10 mouse cellular contexts compared by ENCODE assay signal in the genomic region with DNA sequence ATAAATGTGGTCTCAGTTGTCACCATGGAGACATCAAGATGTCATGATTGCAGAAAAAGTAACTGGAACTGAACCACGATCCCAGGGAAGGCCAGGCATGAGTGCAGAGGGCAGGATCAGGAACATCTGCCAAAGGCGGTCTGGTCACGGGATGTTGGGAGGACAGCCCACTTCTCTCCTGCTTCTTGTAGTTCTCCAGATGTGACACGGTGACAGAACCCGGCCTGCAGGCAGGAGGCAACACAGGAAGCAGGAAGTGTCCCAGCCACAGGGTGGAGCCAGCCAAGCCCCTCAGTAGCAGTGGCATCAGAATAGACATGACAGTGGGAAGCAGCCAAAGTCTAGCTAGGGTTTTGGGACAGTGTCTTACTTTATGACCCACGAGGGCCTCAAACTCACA. TPM values are rescaled to one million over a fixed set of nuclear protein-coding genes. Genes with fewer than 3 reads are reported as not detected.
DNase-seq lines count a peak whose midpoint lies in the region; ATAC-seq and TF ChIP-seq lines count a peak whose summit lies in the region.
"Had no signal": no experiment of that assay in that cellular context is flagged by ENCODE, and none has a peak within 500 bp of the region (broad histone marks: within the 10 kb centered on the region; RNA-seq: fewer than 3 reads in every experiment).

No protein-coding gene starts in this region.

- WGBS in intestine, postnatal 0 days = 55% methylated on average over 6 of the region's 6 CpGs
- 79% methylated on average over 6 of the region's 6 CpGs for WGBS in forebrain, embryonic 16.5 days

- no peak overlapping the region for H3K9ac ChIP-seq in intestine, postnatal 0 days (ENCODE audit: low read depth, low read length)
- H3K9ac ChIP-seq in forebrain, embryonic 16.5 days (replicated peaks; ENCODE audit: low read depth, low read length) = no peak overlapping the region
- H3K9ac ChIP-seq: embryonic facial prominence, embryonic 12.5 days; liver, embryonic 13.5 days had no signal

- no peak overlapping the region for H3K4me2 ChIP-seq in intestine, postnatal 0 days (replicated peaks; ENCODE audit: low read depth)
- no peak overlapping the region for H3K4me2 ChIP-seq in forebrain, embryonic 16.5 days (ENCODE audit: low read length)
- H3K4me2 ChIP-seq: embryonic facial prominence, embryonic 12.5 days; liver, embryonic 13.5 days had no signal

- DNase-seq in lung, postnatal 25 days (ENCODE audit: low spot score) = peak; percentile 62
- no peak for DNase-seq in retina, postnatal 1 day
- DNase-seq in right cerebral cortex, adult 18-20 months = no peak
- DNase-seq: liver, embryonic 13.5 days had no signal

- H3K9me3 ChIP-seq in megakaryocyte, embryonic 14.5 days = no peaks in the 10 kb centered on the region
- no peaks in the 10 kb centered on the region for H3K9me3 ChIP-seq in intestine, postnatal 0 days (ENCODE audit: control insufficient read depth)
- no peaks in the 10 kb centered on the region for H3K9me3 ChIP-seq in forebrain, embryonic 16.5 days (ENCODE audit: control insufficient read depth, low read length)
- H3K9me3 ChIP-seq: embryonic facial prominence, embryonic 12.5 days; liver, embryonic 13.5 days had no signal

- peaks cover 20% of the 10 kb centered on the region for H3K4me1 ChIP-seq in megakaryocyte, embryonic 14.5 days
- no peaks in the 10 kb centered on the region for H3K4me1 ChIP-seq in intestine, postnatal 0 days (replicated peaks; ENCODE audit: control insufficient read depth, insufficient read depth, low read length)
- H3K4me1 ChIP-seq in forebrain, embryonic 16.5 days (replicated peaks; ENCODE audit: control insufficient read depth, insufficient read depth, low read length) = peaks cover 28% of the 10 kb centered on the region

- TF ChIP-seq CTCF in intestine, postnatal 0 days (IDR thresholded peaks at IDR 0.05; ENCODE audit: low read depth) = peak; percentile 39

- ATAC-seq in megakaryocyte, adult 5-6 weeks (ENCODE audit: poor library complexity, severe bottlenecking) = no peak
- ATAC-seq in granulocyte monocyte progenitor cell, adult 5-6 weeks (replicated peaks; ENCODE audit: poor library complexity, severe bottlenecking) = peak; percentile 75
- no peak for ATAC-seq in intestine, postnatal 0 days
- ATAC-seq in forebrain, embryonic 16.5 days = no peak

- peak overlapping the region; percentile 64 for H3K4me3 ChIP-seq in megakaryocyte, embryonic 14.5 days (replicated peaks)
- no peak overlapping the region for H3K4me3 ChIP-seq in intestine, postnatal 0 days (ENCODE audit: low read depth, low read length)
- no peak overlapping the region for H3K4me3 ChIP-seq in forebrain, embryonic 16.5 days (replicated peaks; ENCODE audit: low read length)
- H3K4me3 ChIP-seq: embryonic facial prominence, embryonic 12.5 days; liver, embryonic 13.5 days had no signal

- peaks cover 82% of the 10 kb centered on the region for H3K27me3 ChIP-seq in megakaryocyte, embryonic 14.5 days (replicated peaks)
- no peaks in the 10 kb centered on the region for H3K27me3 ChIP-seq in intestine, postnatal 0 days (replicated peaks; ENCODE audit: control insufficient read depth, insufficient read depth, low read length)
- no peaks in the 10 kb centered on the region for H3K27me3 ChIP-seq in forebrain, embryonic 16.5 days (replicated peaks; ENCODE audit: control insufficient read depth, insufficient read depth, low read length)
- H3K27me3 ChIP-seq: embryonic facial prominence, embryonic 12.5 days; liver, embryonic 13.5 days had no signal

- H3K36me3 ChIP-seq in megakaryocyte, embryonic 14.5 days (replicated peaks; ENCODE audit: low read length) = no peaks in the 10 kb centered on the region
- no peaks in the 10 kb centered on the region for H3K36me3 ChIP-seq in intestine, postnatal 0 days (ENCODE audit: control insufficient read depth, insufficient read depth)
- H3K36me3 ChIP-seq in forebrain, embryonic 16.5 days (ENCODE audit: control insufficient read depth, insufficient read depth) = no peaks in the 10 kb centered on the region
- H3K36me3 ChIP-seq: embryonic facial prominence, embryonic 12.5 days; liver, embryonic 13.5 days had no signal

- no peak overlapping the region for H3K27ac ChIP-seq in intestine, postnatal 0 days (ENCODE audit: low read depth, low read length)
- no peak overlapping the region; the same call in 1 of the 2 replicates for H3K27ac ChIP-seq in forebrain, embryonic 16.5 days (ENCODE audit: low read length)
- H3K27ac ChIP-seq: embryonic facial prominence, embryonic 12.5 days; liver, embryonic 13.5 days had no signal

RNA-seq across cellular contexts. Expression of a gene that starts 17.2 kb away (rescaled TPM):
- polyA plus RNA-seq in megakaryocyte, embryonic 14.5 days (2012; ENCODE audit: insufficient read depth, low replicate concordance) = 0.19 and 0.36 TPM in 2 replicates
- total RNA-seq in megakaryocyte, adult 5-6 weeks (2015) = 0.36 and 0.56 TPM in 2 replicates
- total RNA-seq in megakaryocyte, adult 5-6 weeks (2017) = 0.04 and 0.99 TPM in 2 replicates
- not detected in 2 replicates for total RNA-seq in granulocyte monocyte progenitor cell, adult 5-6 weeks (2014; fragmentation: Nextera tagmentation)
- total RNA-seq in granulocyte monocyte progenitor cell, adult 5-6 weeks (2017) = 0.30 TPM in 1 of 2 replicates, not detected in the other
- polyA plus RNA-seq in intestine, postnatal 0 days (2015; fragmentation: Nextera tagmentation; extraction: Ambion mirVana) = 6.9 and 8.3 TPM in 2 replicates
- polyA plus RNA-seq in forebrain, embryonic 16.5 days (2015; fragmentation: Nextera tagmentation; extraction: Ambion mirVana) = 37.3 and 38.5 TPM in 2 replicates

RNA-seq across cellular contexts. Expression of a gene that starts 45.4 kb away (rescaled TPM):
- polyA plus RNA-seq in megakaryocyte, embryonic 14.5 days (2012; ENCODE audit: insufficient read depth, low replicate concordance) = 62.1 and 147 TPM in 2 replicates
- total RNA-seq in megakaryocyte, adult 5-6 weeks (2015) = 124 and 139 TPM in 2 replicates
- total RNA-seq in megakaryocyte, adult 5-6 weeks (2017) = 141 and 163 TPM in 2 replicates
- total RNA-seq in granulocyte monocyte progenitor cell, adult 5-6 weeks (2014; fragmentation: Nextera tagmentation) = 77.9 and 84.4 TPM in 2 replicates
- total RNA-seq in granulocyte monocyte progenitor cell, adult 5-6 weeks (2017) = 68.5 and 77.1 TPM in 2 replicates
- 264 and 267 TPM in 2 replicates for polyA plus RNA-seq in intestine, postnatal 0 days (2015; fragmentation: Nextera tagmentation; extraction: Ambion mirVana)
- 407 and 443 TPM in 2 replicates for polyA plus RNA-seq in forebrain, embryonic 16.5 days (2015; fragmentation: Nextera tagmentation; extraction: Ambion mirVana)

RNA-seq across cellular contexts. Expression of a gene that starts 56.9 kb away (rescaled TPM):
- 19.2 and 31.2 TPM in 2 replicates for polyA plus RNA-seq in megakaryocyte, embryonic 14.5 days (2012; ENCODE audit: insufficient read depth, low replicate concordance)
- 4.2 and 5.3 TPM in 2 replicates for total RNA-seq in megakaryocyte, adult 5-6 weeks (2015)
- total RNA-seq in megakaryocyte, adult 5-6 weeks (2017) = 5.2 and 10.8 TPM in 2 replicates
- 6.8 and 17.9 TPM in 2 replicates for total RNA-seq in granulocyte monocyte progenitor cell, adult 5-6 weeks (2014; fragmentation: Nextera tagmentation)
- 6.2 and 7.8 TPM in 2 replicates for total RNA-seq in granulocyte monocyte progenitor cell, adult 5-6 weeks (2017)
- polyA plus RNA-seq in intestine, postnatal 0 days (2015; fragmentation: Nextera tagmentation; extraction: Ambion mirVana) = 4.5 and 5.6 TPM in 2 replicates
- 33.8 and 35.9 TPM in 2 replicates for polyA plus RNA-seq in forebrain, embryonic 16.5 days (2015; fragmentation: Nextera tagmentation; extraction: Ambion mirVana)
